Mouse (Mus musculus) left cerebral cortex, adult 18-20 months (tissue): ENCODE data around the gene Wdr89. TPM values are rescaled to one million over a fixed set of nuclear protein-coding genes. Genes with fewer than 3 reads are reported as not detected.
"Not testable (repeated sequence)": the region's sequence is repeated elsewhere in the genome, so short reads cannot be mapped to it uniquely, and the experiment has no call there.

ENCODE experiments used
- DNase-seq, 2 experiments: peaks; one replicate each; pipeline ENCODE4 v3.0.0; 2021 to 2022; ENCODE audit warnings: low spot score in 2 of 2, mixed read lengths in 1 of 2
- long read RNA-seq, 2 experiments: library from polyadenylated mRNA; stranded (forward); transcript quantifications; one replicate each; pipeline ENCODE4 v2.0.0; 2021
- total RNA-seq, 2 experiments: library from RNA; stranded (reverse); gene quantifications; 2 replicates each; pipeline ENCODE4 v1.2.3; 2021

Wdr89 gene
- 1 to 10 TPM; 3.0 TPM for total RNA-seq
- long read RNA-seq, experiment 1, partial matches to known transcripts, result 0 of 2 reads
- long read RNA-seq, experiment 1, other reads (novel, unspliced or antisense), result 0 of 2 reads
- long read RNA-seq, experiment 2, partial matches to known transcripts, result 0 of 6 reads
- long read RNA-seq, experiment 2, other reads (novel, unspliced or antisense), result 4 of 6 reads

DNA sequence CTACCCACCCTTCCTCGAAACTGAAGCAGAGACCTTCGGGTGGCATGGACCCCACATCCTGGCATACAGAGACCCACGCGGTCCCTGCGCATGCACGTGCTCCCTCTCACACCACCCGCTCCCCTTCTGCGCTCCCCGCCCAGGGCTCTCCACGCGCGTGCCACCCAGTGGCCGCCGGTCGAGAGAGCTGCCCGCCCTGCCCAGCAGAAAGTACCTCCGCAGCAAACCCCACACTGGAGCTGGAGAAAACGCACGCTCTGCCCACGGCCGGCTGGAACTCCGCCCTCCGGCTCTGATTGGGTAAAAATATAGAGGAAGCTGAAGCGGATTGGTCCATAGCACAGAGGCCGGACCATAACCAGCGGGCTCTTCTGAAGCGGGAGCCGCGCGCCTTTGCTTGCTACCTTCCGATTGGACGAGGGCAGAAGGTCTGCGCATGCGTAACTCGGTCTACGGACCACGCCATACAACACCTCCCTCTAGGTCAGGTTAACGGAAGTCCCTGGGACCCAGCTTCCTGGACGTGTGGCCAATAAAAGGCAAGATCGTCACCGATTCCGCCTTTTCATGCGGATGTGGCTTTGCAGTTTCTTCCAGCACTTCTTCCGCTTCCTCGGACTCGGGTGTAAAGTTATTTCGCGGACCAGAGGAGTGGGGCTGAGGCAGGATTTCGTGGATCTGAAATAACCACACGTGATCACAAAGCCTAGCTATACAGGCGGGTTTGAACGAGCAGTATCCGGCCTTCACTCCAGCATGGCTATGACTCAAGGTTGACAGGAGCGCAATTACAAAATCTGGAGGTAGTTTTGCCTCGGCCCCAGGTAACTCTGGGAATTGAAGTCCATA lies at the start of gene Wdr89:
Wdr89 (minus strand) TSS at position 280 of the 849 bp plus-strand sequence.
- DNase-seq, result peak; percentile 99

DNA sequence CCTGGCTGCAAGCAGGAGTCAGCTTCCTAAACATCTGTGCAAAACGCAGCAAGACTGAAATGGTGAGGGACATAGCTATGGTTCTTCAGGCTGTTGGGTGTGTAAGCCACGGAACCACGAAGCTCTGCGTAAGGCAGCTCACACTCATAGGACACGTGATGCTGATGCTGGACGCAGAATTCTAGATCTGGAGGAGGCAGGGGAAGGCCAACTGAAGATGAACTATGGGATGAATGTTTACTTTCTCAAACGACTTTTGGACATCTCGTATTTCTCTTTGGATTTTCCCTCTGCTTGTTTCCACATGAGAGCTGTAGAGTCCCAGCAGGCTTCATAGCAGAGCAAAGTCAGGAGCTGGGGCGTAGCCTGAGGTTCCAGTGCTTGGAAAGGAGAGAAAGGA lies 44.3 kb upstream of the Wdr89 start:
- no peak for DNase-seq

DNA sequence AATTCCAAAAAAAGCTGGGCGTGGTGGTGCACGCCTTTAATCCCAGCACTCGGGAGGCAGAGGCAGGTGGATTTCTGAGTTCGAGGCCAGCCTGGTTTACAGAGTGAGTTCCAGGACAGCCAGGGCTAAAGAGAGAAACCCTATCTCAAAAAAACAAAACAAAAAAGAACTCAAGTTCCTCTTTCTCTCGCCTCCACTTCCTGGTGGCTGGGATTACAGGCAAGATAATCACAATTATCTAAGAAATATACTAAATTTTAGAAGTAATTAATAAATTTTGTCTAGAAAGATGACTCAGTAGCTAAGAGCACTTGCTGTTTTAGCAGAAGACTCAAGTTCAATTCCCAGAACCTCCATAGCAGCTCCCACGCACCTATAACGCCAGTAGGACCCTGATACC lies 43.6 kb upstream of the Wdr89 start:
- DNase-seq, result not testable (repeated sequence)

GRCm38 (mm10) chr12:75710596-75711376 lies 41.4 kb upstream of the Wdr89 start:
- no peak for DNase-seq

GRCm38 (mm10) chr12:75709506-75709905 lies 40.2 kb upstream of the Wdr89 start:
- DNase-seq, result no peak

DNA sequence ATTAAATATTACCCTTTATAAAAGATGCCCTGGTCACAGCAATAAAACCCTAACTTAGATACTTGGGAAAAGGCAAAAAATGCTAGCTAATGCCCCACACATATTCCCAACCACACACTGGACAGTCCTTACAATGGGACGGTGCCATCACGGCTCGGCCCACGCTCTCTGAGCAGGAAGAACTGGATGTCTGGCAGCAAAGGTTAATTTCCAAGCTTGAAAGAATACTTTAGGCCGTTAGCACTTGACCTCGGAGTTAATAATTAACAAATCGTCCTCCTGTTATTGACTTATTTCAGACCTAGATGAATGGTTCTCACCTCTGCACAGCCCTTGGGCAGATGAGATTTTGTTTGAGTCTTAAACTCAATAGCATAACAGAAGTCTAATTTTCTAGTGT lies 37.3 kb upstream of the Wdr89 start:
- DNase-seq, result no peak

- no peak for DNase-seq
Measured at GRCm38 (mm10) chr12:75702739-75703122, 33.4 kb upstream of the Wdr89 start.

GRCm38 (mm10) chr12:75702084-75702738 lies 32.9 kb upstream of the Wdr89 start:
- DNase-seq, result no peak

GRCm38 (mm10) chr12:75701173-75702083 lies 32.1 kb upstream of the Wdr89 start:
- peak; percentile 13 to 26 for DNase-seq

GRCm38 (mm10) chr12:75698692-75699091 lies 29.4 kb upstream of the Wdr89 start:
- DNase-seq, result no peak

GRCm38 (mm10) chr12:75695845-75696244 lies 26.5 kb upstream of the Wdr89 start:
- DNase-seq, result not testable (repeated sequence)

GRCm38 (mm10) chr12:75689003-75689402 lies 19.7 kb upstream of the Wdr89 start:
- no peak for DNase-seq

DNA sequence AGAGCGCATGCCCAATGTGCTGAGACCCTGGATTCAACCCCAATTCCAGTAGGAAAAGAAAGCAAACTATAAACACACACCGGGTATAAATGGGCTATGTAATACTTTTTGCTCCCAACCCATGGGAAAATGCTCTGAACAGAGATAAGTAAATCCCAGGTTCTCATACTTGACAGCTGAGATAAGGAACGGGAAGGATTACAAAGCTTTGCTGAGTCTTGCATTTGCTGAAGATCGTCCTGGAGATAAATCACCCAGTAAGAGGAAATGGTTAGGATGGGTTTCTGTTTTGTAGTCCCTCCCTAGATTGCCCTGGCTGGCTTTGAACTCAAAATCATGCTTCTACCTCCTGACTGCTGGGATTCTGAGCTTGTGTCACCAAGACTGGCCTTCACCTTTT lies 18.0 kb upstream of the Wdr89 start:
- DNase-seq, result no peak

- DNase-seq, result not testable (repeated sequence)
Measured at GRCm38 (mm10) chr12:75684026-75684425, 14.7 kb upstream of the Wdr89 start.

DNA sequence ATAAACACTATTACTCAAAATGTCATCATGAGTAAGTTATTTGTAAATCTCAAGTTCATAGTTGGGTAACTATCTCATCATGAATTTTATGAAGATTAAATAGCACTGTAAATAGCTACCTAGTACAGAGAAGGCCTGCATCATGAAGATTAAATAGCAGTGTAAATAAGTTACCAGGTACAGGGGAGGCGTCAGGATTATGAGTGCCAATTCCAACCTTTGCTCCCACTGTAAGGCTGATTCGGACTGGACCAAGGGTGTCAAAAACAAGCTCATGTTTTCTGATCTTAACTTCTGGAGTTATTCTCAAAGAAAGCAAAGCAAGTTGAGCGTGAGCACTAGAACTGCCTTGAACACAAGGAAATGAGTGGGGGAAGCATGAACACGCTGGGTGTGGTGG lies 14.3 kb upstream of the Wdr89 start:
- DNase-seq, result no peak

GRCm38 (mm10) chr12:75682842-75683241 lies 13.5 kb upstream of the Wdr89 start:
- DNase-seq, result no peak

- DNase-seq, result no peak
Measured at GRCm38 (mm10) chr12:75681101-75681500, 11.8 kb upstream of the Wdr89 start.

- DNase-seq, result no peak
Measured at GRCm38 (mm10) chr12:75678393-75678792, 9.1 kb upstream of the Wdr89 start.

GRCm38 (mm10) chr12:75672630-75673029 lies 3.3 kb upstream of the Wdr89 start:
- DNase-seq, result no peak

GRCm38 (mm10) chr12:75671759-75672315 lies 2.5 kb upstream of the Wdr89 start:
- DNase-seq, result no peak
